Mouse (Mus musculus) liver, adult 10 weeks (tissue): ENCODE measurements around the gene Scel. TPM values are rescaled to one million over a fixed set of nuclear protein-coding genes. Genes with fewer than 3 reads are reported as not detected.

Source experiments
- polyA plus RNA-seq: library from polyadenylated mRNA; stranded (reverse); fragments of 350-450 nt; fragmentation: Illumina TruSeq; extraction: RNeasy Lipid Tissue Mini Kit (QIAGEN cat#74804); gene quantifications from one replicate; pipeline ENCODE4 v1.2.3, GENCODE M21; 2014; ENCODE audit warnings: low read depth, low replicate concordance

The Scel gene
- polyA plus RNA-seq, result not detected

GRCm38 (mm10) chr14:103512802-103513472 is at the start of gene Scel:
Gene Scel, plus strand, starts transcription at chr14:103513342.

GRCm38 (mm10) chr14:103649896-103650334 is 136.8 kb downstream of the Scel start, which contains the start of gene Slain1:
Gene Slain1, plus strand, starts transcription at chr14:103650228.

Other genes starting within 250 kb of the Scel start
- 12.6 TPM for gene Mycbp2, start 166.5 kb upstream of the Scel start, polyA plus RNA-seq
- 0.58 TPM for gene Slain1, start 136.9 kb downstream of the Scel start, polyA plus RNA-seq